29 mouse cellular contexts compared by ENCODE assay signal in the genomic region with DNA sequence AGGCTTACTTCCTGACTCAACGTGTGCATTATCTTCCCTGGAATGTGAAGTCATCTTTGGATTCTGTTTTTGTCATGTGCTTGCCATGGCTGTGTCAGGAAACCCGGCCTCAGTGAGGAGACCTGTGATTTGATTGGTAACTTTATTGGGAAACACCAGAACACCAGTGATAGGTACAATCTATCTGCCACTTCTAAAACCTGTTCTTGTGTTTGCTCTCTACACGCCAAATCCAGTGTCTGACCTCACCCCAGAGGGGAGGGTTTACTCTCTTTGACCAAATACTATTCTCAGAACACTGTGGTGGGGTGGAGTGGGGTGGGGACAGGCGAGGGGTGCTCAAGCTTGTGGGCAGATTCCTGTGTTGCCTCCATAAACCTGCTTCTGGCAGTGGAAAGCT. TPM values are rescaled to one million over a fixed set of nuclear protein-coding genes. Genes with fewer than 3 reads are reported as not detected.
A peak's percentile ranks its signal among the peaks of the same experiment; 100 is the strongest.
DNase-seq lines count a peak whose midpoint lies in the region; ATAC-seq lines count a peak whose summit lies in the region.
"Had no signal": no experiment of that assay in that cellular context is flagged by ENCODE, and none has a peak within 500 bp of the region (broad histone marks: within the 10 kb centered on the region; RNA-seq: fewer than 3 reads in every experiment).

No protein-coding gene starts in this region.

- H3K36me3 ChIP-seq in heart, embryonic 12.5 days: no peaks in the 10 kb centered on the region
- no peaks in the 10 kb centered on the region for H3K36me3 ChIP-seq in lung, embryonic 16.5 days (ENCODE audit: control insufficient read depth, insufficient read depth, low read length)
- no peaks in the 10 kb centered on the region for H3K36me3 ChIP-seq in heart, embryonic 14.5 days (ENCODE audit: control insufficient read depth, insufficient read depth, low read length)
- H3K36me3 ChIP-seq: G1E; limb, embryonic 12.5 days; midbrain, embryonic 15.5 days had no signal

- H3K9me3 ChIP-seq in heart, embryonic 12.5 days (replicated peaks): peaks cover 5% of the 10 kb centered on the region; the same call in 1 of the 2 replicates
- peaks cover 5% of the 10 kb centered on the region; the same call in 1 of the 2 replicates for H3K9me3 ChIP-seq in lung, embryonic 16.5 days (ENCODE audit: control insufficient read depth, low read length)
- H3K9me3 ChIP-seq in heart, embryonic 14.5 days (ENCODE audit: control insufficient read depth, low read length): no peaks in the 10 kb centered on the region; the same call in 1 of the 2 replicates
- H3K9me3 ChIP-seq: forebrain, embryonic 13.5 days; G1E; midbrain, embryonic 15.5 days had no signal

- peaks cover 39% of the 10 kb centered on the region for H3K4me1 ChIP-seq in heart, embryonic 12.5 days (replicated peaks)
- peaks cover 22% of the 10 kb centered on the region for H3K4me1 ChIP-seq in lung, embryonic 16.5 days (replicated peaks; ENCODE audit: control insufficient read depth, insufficient read depth, low read length)
- peaks cover 20 to 38% of the 10 kb centered on the region in 2 experiments for H3K4me1 ChIP-seq in heart, embryonic 14.5 days (ENCODE audit: control insufficient read depth in 2 of 2, insufficient read depth in 2 of 2, low read length in 2 of 2)
- H3K4me1 ChIP-seq: forebrain, embryonic 13.5 days; midbrain, embryonic 15.5 days had no signal

- ATAC-seq in heart, embryonic 12.5 days (ENCODE audit: insufficient number of reproducible peaks, low FRiP score): no peak
- 0 out of 2 replicates have a peak, but pooled peaks have one; percentile 26 for ATAC-seq in lung, embryonic 16.5 days (ENCODE audit: low read depth)
- no peak for ATAC-seq in heart, embryonic 14.5 days (ENCODE audit: insufficient number of reproducible peaks, insufficient read depth, low FRiP score, low read depth)
- ATAC-seq: forebrain, embryonic 13.5 days; intestine, postnatal 0 days; midbrain, embryonic 15.5 days had no signal

- no peak overlapping the region for H3K4me2 ChIP-seq in heart, embryonic 12.5 days
- H3K4me2 ChIP-seq in lung, embryonic 16.5 days (ENCODE audit: low read depth, low read length): no peak overlapping the region
- no peak overlapping the region for H3K4me2 ChIP-seq in heart, embryonic 14.5 days (ENCODE audit: low read length)
- H3K4me2 ChIP-seq: forebrain, embryonic 13.5 days; hindbrain, embryonic 14.5 days; limb, embryonic 12.5 days; liver, embryonic 11.5 days; midbrain, embryonic 15.5 days had no signal

- peak; percentile 58 to 71 for DNase-seq in heart, adult 18-20 months
- DNase-seq in lung, postnatal 4 days: no peak
- DNase-seq in heart, postnatal 4 days: peak; percentile 36
- DNase-seq in ovary, postnatal 36 days (ENCODE audit: low spot score): no peak
- DNase-seq in layer of hippocampus, postnatal 25 days (ENCODE audit: extremely low spot score in 1 of 2, low spot score in 1 of 2): no peak
- DNase-seq: adrenal gland, adult 8-10 months; cerebellum, adult 9-10 months; cerebellum, postnatal 36 days; gastrocnemius, postnatal 14 days; kidney, adult 9 months; kidney, postnatal 10 days; right cerebral cortex, adult 18-20 months; thymus, adult 2 months; thymus, postnatal 36 days had no signal

- H3K27ac ChIP-seq in heart, embryonic 12.5 days (ENCODE audit: poor library complexity, severe bottlenecking): no peak overlapping the region
- peak overlapping the region; percentile 51 for H3K27ac ChIP-seq in lung, embryonic 16.5 days (ENCODE audit: low read length)
- peak overlapping the region; percentile 60 to 78; a peak in 3 of 4 replicates for H3K27ac ChIP-seq in heart, embryonic 14.5 days (replicated peaks in 1 of 2; ENCODE audit: control insufficient read depth in 1 of 2, insufficient read depth in 1 of 2, low read depth in 2 of 2, low read length in 2 of 2)
- H3K27ac ChIP-seq: forebrain, embryonic 13.5 days; hindbrain, embryonic 14.5 days; left cerebral cortex, adult 2 months; limb, embryonic 12.5 days; midbrain, embryonic 15.5 days had no signal

- H3K27me3 ChIP-seq in heart, embryonic 12.5 days (replicated peaks): no peaks in the 10 kb centered on the region
- H3K27me3 ChIP-seq in lung, embryonic 16.5 days (ENCODE audit: control insufficient read depth, insufficient read depth, low read depth, low read length): no peaks in the 10 kb centered on the region
- no peaks in the 10 kb centered on the region for H3K27me3 ChIP-seq in heart, embryonic 14.5 days (ENCODE audit: control insufficient read depth, insufficient read depth, low read length)
- H3K27me3 ChIP-seq: forebrain, embryonic 13.5 days; limb, embryonic 12.5 days; midbrain, embryonic 15.5 days had no signal

- WGBS in heart, embryonic 12.5 days: 39% methylated on average over 4 of the region's 4 CpGs
- 40% methylated on average over 4 of the region's 4 CpGs for WGBS in lung, embryonic 16.5 days
- WGBS in heart, embryonic 14.5 days: 26% methylated on average over 4 of the region's 4 CpGs

- H3K4me3 ChIP-seq in heart, embryonic 12.5 days: no peak overlapping the region
- no peak overlapping the region for H3K4me3 ChIP-seq in lung, embryonic 16.5 days (ENCODE audit: low read length)
- no peak overlapping the region for H3K4me3 ChIP-seq in heart, embryonic 14.5 days (ENCODE audit: control insufficient read depth in 1 of 2, insufficient read depth in 1 of 2, low read depth in 1 of 2, low read length in 2 of 2)
- H3K4me3 ChIP-seq: forebrain, embryonic 13.5 days; left cerebral cortex, adult 2 months; limb, embryonic 12.5 days; midbrain, embryonic 15.5 days had no signal

- no peak overlapping the region for H3K9ac ChIP-seq in heart, embryonic 12.5 days
- H3K9ac ChIP-seq in lung, embryonic 16.5 days (ENCODE audit: low read length): no peak overlapping the region
- H3K9ac ChIP-seq in heart, embryonic 14.5 days (ENCODE audit: low read length): no peak overlapping the region
- H3K9ac ChIP-seq: forebrain, embryonic 13.5 days; hindbrain, embryonic 14.5 days; limb, embryonic 12.5 days; midbrain, embryonic 15.5 days had no signal

RNA-seq across cellular contexts. Expression of gene Ankrd1, which starts 48.2 kb away (rescaled TPM):
- 100 to 1,000 TPM; 603 to 858 TPM for total RNA-seq in heart, adult 18-20 months (2021)
- polyA plus RNA-seq in heart, embryonic 12.5 days (2016; fragmentation: Nextera tagmentation; extraction: Ambion mirVana): 493 and 506 TPM in 2 replicates
- polyA plus RNA-seq in lung, embryonic 16.5 days (2015; fragmentation: Nextera tagmentation; extraction: Ambion mirVana): 13.6 and 18.1 TPM in 2 replicates
- 420 and 520 TPM in 2 replicates for polyA plus RNA-seq in heart, embryonic 14.5 days (2014; fragmentation: Nextera tagmentation; extraction: Ambion mirVana)
- total RNA-seq in heart, postnatal 4 days (2021): 1,000 to 10,000 TPM; 1,138 to 1,271 TPM
- not detected for total RNA-seq in layer of hippocampus, postnatal 25 days (2021)
- total RNA-seq: adrenal gland, adult 8-10 months; hematopoietic stem cell, adult 5-6 weeks; layer of hippocampus, postnatal 10 days; left cerebral cortex, adult 2 months; left cerebral cortex, postnatal 25 days; neutrophil, adult 5-6 weeks had no signal
- polyA plus RNA-seq: forebrain, embryonic 13.5 days; G1E; midbrain, embryonic 15.5 days had no signal

Comparison
In these comparisons a context has a peak if more than half of its experiments do, and no peak if none do; other contexts are left out.
1. DNase-seq: peak in heart, adult 18-20 months (2 of 2) and heart, postnatal 4 days (single experiment); none in lung, postnatal 4 days (0 of 2), ovary, postnatal 36 days (single experiment) and layer of hippocampus, postnatal 25 days (0 of 2).
2. RNA of gene Ankrd1, which starts 48.2 kb away (total RNA-seq): 1,138 to 1,271 TPM in heart, postnatal 4 days and 603 to 858 TPM in heart, adult 18-20 months; not detected in layer of hippocampus, postnatal 25 days; every median in the first group is over 100 times any median in the second.